Mouse (Mus musculus) lung, embryonic 16.5 days (tissue): Measurements from ENCODE around the gene Add3. TPM values are rescaled to one million over a fixed set of nuclear protein-coding genes. Genes with fewer than 3 reads are reported as not detected.
"Not testable (repeated sequence)": the region's sequence is repeated elsewhere in the genome, so short reads cannot be mapped to it uniquely, and the experiment has no call there.

Experiments used
- ATAC-seq: fragments of 200-750 bp; cut with Nextera tagmentation; 2 replicates; pipeline ENCODE4 v1.8.0; 2017; ENCODE audit warnings: low read depth, mild to moderate bottlenecking, moderate library complexity
- H3K27ac ChIP-seq: fragments of 300-500 bp; sonication (generic); 2 replicates; pipeline ENCODE4 v1.5.1; 2014; ENCODE audit warnings: mild to moderate bottlenecking, control low read depth, low read length
- H3K27me3 ChIP-seq: fragments of 300-500 bp; sonication (generic); 2 replicates; pipeline ENCODE4 v1.6.1; 2014; ENCODE audit warnings: low read depth, low read length, mixed read lengths; ENCODE audit not compliant: control insufficient read depth, insufficient read depth
- H3K36me3 ChIP-seq: fragments of 300-500 bp; sonication (generic); 2 replicates; pipeline ENCODE4 v1.6.1; 2014; ENCODE audit warnings: low read length; ENCODE audit not compliant: control insufficient read depth, insufficient read depth
- H3K4me1 ChIP-seq: fragments of 300-500 bp; sonication (generic); replicated peaks from 2 replicates; pipeline ENCODE4 v1.6.1; 2014; ENCODE audit warnings: low read length, mixed read lengths; ENCODE audit not compliant: control insufficient read depth, insufficient read depth
- H3K4me2 ChIP-seq: fragments of 300-500 bp; sonication (generic); 2 replicates; pipeline ENCODE4 v1.6.1; 2014; ENCODE audit warnings: low read depth, low read length, control low read depth
- H3K4me3 ChIP-seq: fragments of 300-500 bp; sonication (generic); 2 replicates; pipeline ENCODE4 v1.5.1; 2014; ENCODE audit warnings: mild to moderate bottlenecking, low read length, control low read depth
- H3K9ac ChIP-seq: fragments of 300-500 bp; sonication (generic); 2 replicates; pipeline ENCODE4 v1.6.1; 2014; ENCODE audit warnings: low read length, control low read depth
- H3K9me3 ChIP-seq: fragments of 300-500 bp; sonication (generic); 2 replicates; pipeline ENCODE4 v1.6.1; 2016; ENCODE audit warnings: low read length; ENCODE audit not compliant: control insufficient read depth
- WGBS: fragments of 180-500 bp; shearing (Covaris S2); extraction: QIAGEN DNeasy Blood & Tissue Kit; methylation state at CpG from one replicate; pipeline ENCODE4 v1.1.7; 2014; 5-methylcytosine and 5-hydroxymethylcytosine counted together
- polyA plus RNA-seq: library from polyadenylated mRNA; unstranded; fragments of >200 nt; fragmentation: Nextera tagmentation; extraction: Ambion mirVana; gene quantifications from 2 replicates; pipeline ENCODE4 v1.2.1, GENCODE M21; 2015

Add3 gene
- polyA plus RNA-seq, 1 experiment from 2014 or later = 101 TPM

DNA sequence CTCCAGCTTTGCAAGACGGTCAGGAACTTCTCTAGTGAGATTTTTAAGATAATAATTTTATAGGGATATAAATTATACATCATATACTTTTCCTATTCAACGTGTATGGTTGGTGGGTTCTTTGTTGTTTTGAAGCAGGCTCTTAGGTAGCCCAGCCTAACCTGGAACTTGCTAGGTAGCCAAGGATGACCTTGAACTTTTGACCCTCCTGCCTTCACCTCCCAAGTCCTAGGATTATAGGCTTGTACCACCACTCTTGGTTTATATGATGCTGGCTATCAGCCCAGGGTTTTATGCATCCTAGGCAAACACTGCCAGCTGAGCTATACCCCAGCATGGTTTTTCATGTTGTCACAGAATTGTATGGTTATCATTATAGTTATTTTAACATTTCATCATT, 70.0 kb downstream of the Add3 start:
- no peak overlapping the region for H3K4me2 ChIP-seq
- H3K4me1 ChIP-seq = peaks cover 6% of the 10 kb centered on the region; the same call in 1 of the 2 replicates
- ATAC-seq = no peak
- H3K9ac ChIP-seq = no peak overlapping the region
- no peaks in the 10 kb centered on the region for H3K36me3 ChIP-seq
- H3K27me3 ChIP-seq = no peaks in the 10 kb centered on the region
- no peaks in the 10 kb centered on the region for H3K9me3 ChIP-seq
- H3K27ac ChIP-seq = no peak overlapping the region
- H3K4me3 ChIP-seq = no peak overlapping the region
- WGBS = 53% methylated on average over 2 of the region's 2 CpGs

DNA sequence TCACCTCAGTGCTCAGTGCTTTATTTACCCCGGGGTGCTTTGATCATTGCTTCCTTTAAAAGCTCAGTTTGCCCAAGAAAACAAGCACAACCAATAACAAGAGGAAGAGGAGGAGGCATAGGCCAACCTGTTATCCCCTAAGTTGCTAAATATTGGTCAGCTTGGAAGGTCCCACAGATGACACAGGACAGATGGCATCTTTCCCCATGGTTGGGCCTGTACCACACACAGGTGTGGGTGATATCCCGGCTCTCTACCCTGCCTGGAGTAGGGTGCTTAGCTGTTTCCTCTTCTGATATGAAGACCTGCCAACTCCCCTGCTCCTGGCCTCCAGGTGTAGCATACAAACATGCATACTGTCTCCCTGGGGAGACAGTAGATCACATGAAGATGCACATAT, 75.1 kb downstream of the Add3 start:
- no peak overlapping the region for H3K9ac ChIP-seq
- no peak overlapping the region for H3K4me2 ChIP-seq
- no peak overlapping the region for H3K4me3 ChIP-seq
- no peaks in the 10 kb centered on the region for H3K9me3 ChIP-seq
- 78% methylated on average over 2 of the region's 2 CpGs for WGBS
- no peak overlapping the region for H3K27ac ChIP-seq
- peaks cover 6% of the 10 kb centered on the region; the same call in 1 of the 2 replicates for H3K4me1 ChIP-seq
- no peaks in the 10 kb centered on the region for H3K27me3 ChIP-seq
- ATAC-seq = no peak
- peaks cover 7% of the 10 kb centered on the region for H3K36me3 ChIP-seq

DNA sequence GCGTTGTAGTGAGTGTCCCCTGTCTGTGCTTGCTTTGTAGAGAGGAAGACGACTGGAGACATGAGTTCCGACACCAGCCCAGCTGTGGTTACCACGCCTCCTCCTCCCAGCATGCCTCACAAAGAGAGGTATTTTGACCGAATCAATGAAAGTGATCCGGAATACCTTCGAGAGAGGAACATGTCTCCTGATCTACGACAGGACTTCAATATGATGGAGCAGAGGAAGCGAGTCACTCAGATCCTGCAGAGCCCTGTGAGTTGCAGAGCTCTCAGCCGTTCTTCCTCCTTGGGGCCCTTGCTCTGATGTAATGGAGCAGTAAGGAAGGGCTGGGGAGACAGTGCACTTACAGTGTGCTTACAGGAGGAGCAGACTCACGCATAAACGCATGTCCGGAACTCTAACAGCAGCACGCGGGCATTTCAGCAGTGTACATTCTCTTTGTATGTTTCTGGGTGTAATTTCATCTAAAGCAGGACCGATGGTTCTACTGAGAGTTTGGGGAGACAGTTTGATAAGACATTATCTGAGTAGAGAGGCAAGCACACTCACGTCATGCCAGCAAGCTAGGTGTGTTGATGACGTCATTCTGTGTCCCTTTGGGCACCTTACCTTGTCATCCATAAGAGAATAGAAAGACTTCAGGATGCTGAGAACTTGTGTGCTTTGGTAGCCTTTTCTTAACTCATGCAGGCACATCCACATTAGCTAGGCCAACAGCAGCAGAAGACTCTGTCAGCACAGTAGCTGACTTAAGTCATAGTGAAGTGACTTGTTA, 76.7 kb downstream of the Add3 start:
- no peak overlapping the region for H3K4me3 ChIP-seq
- 81% methylated on average over 18 of the region's 18 CpGs for WGBS
- H3K36me3 ChIP-seq = peaks cover 9% of the 10 kb centered on the region
- H3K4me1 ChIP-seq = peaks cover 4% of the 10 kb centered on the region; the same call in 1 of the 2 replicates
- no peak overlapping the region for H3K9ac ChIP-seq
- ATAC-seq = no peak
- H3K27ac ChIP-seq = no peak overlapping the region
- no peaks in the 10 kb centered on the region for H3K27me3 ChIP-seq
- H3K9me3 ChIP-seq = no peaks in the 10 kb centered on the region
- no peak overlapping the region for H3K4me2 ChIP-seq

DNA sequence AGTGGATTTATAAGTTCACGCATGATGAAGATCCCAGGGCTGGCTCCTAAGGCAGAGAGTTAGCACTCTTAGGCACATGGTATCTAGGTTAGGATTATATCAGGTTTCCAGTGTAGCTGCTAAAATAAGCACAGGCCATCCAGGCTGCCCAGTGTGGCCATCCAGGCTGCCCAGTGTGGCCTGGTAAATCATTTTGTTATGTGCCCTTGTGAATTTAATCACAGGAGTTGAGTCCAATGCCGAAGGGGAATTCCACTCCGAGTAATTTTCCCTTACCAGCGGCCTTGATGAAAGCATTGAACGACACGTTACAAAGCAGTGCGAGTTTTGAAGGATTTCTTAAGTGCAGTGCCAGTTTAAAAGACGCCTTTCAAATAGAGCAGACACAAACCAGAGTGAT, 77.6 kb downstream of the Add3 start:
- WGBS = 78% methylated on average over 8 of the region's 8 CpGs
- Histone ChIP-seq H3K9me3 (no peaks in the 10 kb centered on the region), H3K27me3 (no peaks in the 10 kb centered on the region), H3K4me3 (no peak overlapping the region), H3K4me1 (no peaks in the 10 kb centered on the region), H3K4me2 (no peak overlapping the region), H3K27ac (no peak overlapping the region), H3K36me3 (peaks cover 9% of the 10 kb centered on the region), H3K9ac (no peak overlapping the region)
- ATAC-seq = no peak

DNA sequence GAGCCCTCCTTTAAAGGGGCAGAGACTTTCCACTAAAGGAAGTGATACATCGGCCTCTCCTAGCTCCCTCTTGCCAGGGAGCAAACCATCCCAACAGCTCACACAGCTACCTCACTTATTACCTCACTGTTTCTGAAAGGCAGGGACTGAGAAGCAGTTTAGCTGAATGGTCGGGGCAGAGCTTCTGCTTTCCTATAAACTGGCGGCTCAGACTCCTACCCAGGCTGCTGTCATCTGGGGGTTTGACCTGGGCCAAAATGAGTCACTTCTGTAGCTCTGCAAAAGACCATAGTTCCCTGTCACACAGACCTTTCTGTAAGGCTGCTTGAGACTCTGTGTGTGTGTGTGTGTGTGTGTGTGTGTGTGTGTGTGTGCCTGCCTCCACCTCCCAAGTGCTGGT, 79.1 kb downstream of the Add3 start:
- Histone ChIP-seq H3K9ac (no peak overlapping the region), H3K4me2 (no peak overlapping the region), H3K4me1 (no peaks in the 10 kb centered on the region), H3K27me3 (no peaks in the 10 kb centered on the region), H3K36me3 (peaks cover 9% of the 10 kb centered on the region), H3K9me3 (no peaks in the 10 kb centered on the region), H3K4me3 (no peak overlapping the region), H3K27ac (no peak overlapping the region)
- ATAC-seq = no peak
- 68% methylated on average over 3 of the region's 3 CpGs for WGBS

DNA sequence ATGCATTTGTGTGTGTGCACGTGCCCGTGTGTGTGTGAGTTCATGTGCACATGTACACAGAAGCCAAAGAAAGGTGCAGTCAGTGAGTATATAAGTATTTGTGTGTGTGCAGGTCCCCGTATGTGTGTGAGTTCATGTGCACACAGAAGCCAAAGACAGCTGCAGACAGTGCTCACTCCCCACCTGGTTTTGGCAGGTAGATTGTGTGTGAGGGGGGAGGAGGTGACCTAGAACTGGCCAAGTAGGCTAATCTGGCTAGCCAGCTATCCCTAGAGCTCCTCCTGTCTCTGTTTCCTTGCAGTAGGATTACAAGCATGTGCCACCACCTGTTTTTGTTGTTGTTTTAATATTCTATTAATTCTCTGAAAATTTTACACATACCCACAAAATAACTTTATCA, 80.9 kb downstream of the Add3 start:
- Histone ChIP-seq H3K4me3 (no peak overlapping the region), H3K9me3 (no peaks in the 10 kb centered on the region), H3K27ac (no peak overlapping the region), H3K4me2 (no peak overlapping the region), H3K27me3 (no peaks in the 10 kb centered on the region), H3K36me3 (peaks cover 9% of the 10 kb centered on the region), H3K4me1 (no peaks in the 10 kb centered on the region), H3K9ac (no peak overlapping the region)
- no peak for ATAC-seq
- WGBS = 89% methylated on average over 3 of the region's 3 CpGs

DNA sequence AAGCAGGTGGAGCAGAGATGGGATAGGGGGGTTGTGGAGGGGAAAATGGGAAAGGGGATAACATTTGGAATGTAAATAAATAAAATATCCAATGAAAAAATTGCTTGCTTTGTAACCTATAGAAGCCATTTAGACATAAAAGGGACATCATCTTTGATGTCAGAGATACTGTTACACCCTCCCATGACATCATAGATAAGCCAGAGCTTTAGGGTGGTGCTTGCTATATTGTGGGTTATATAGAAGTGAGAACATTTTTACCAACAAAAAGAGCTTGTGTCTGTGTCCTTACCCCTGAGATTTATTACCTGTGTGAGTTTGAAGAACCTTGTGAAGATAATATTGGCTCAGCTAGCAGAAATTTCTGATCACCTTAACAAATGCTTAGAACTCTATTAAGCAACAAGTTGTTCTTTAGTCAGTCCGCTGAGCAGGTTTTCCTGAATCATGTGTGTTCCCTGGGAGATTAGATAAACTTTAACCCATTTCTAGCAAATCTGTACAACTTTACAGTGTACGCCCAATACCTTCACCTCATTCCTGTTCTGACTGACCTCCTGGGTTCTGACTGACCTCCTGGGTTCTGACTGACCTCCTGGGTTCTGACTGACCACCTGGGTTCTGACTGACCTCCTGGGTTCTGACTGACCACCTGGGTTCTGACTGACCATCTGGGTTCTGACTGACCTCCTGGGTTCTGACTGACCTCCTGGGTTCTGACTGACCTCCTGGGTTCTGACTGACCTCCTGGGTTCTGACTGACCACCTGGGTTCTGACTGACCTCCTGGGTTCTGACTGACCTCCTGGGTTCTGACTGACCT, 85.2 kb downstream of the Add3 start:
- H3K4me1 ChIP-seq, H3K27me3 ChIP-seq, H3K4me3 ChIP-seq, H3K9me3 ChIP-seq, ATAC-seq, H3K27ac ChIP-seq, H3K4me2 ChIP-seq, H3K9ac ChIP-seq: not testable (repeated sequence)
- H3K36me3 ChIP-seq = peaks cover 15% of the 10 kb centered on the region
- WGBS = 67% methylated on average over 2 of the region's 2 CpGs

DNA sequence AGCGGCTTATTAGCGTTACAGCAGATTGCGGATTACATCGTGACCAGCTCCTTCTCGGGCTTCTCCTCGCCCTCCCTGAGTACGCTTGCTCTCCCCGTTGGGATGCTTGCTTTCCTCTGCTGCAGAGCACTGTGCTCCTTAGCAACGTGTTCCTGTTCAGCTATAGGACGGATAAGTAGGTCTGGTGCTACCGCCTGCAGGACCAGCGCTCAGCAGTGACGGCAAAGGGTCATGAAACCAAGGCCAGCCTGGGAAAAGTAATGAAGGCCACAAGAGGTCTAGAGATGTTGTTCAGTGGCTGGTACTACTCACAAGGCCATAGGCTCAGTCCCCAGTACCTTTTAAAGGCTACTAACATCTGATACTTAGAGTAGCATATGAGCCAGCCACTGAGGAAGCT, 86.4 kb downstream of the Add3 start:
- 74% methylated on average over 13 of the region's 13 CpGs for WGBS
- no peak overlapping the region for H3K27ac ChIP-seq

DNA sequence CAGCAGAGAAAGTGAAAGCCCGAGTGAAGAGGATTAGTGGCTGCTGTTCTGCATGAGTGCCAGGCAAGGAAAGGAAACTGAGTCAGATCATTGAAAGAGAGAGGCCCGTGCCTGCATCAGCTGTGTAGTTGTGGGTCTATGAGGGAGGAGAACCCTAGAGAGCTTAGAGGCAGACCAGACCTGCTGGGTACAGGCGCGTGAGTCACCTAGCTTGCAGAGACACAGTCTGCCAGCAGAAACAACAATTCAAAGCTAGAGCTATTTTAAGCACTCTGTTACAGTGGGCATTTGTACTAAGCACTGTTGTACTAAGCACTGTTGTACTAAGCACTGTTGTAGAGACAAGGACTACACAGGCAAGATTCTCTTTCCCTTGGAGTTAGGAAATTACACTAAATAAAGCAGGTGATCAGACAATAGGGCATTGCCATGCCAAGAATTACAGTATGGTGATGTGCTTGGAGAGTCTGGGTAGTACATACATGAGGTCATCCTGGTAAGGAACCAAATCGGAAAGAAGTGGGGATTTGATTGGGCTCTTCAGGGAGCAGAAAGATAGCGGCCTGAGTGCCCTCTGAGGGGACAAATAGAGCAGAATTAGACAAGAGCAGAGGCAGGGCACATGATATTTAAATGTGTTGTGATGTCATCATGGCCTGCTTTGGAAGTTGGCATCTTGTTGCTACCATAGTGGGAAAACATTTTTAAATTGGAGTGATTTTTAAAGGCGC, 88.0 kb downstream of the Add3 start:
- no peaks in the 10 kb centered on the region for H3K4me1 ChIP-seq
- H3K27me3 ChIP-seq = no peaks in the 10 kb centered on the region
- 88% methylated on average over 7 of the region's 7 CpGs for WGBS
- H3K4me2 ChIP-seq = no peak overlapping the region
- H3K27ac ChIP-seq = no peak overlapping the region
- no peak overlapping the region for H3K4me3 ChIP-seq
- peaks cover 25% of the 10 kb centered on the region for H3K36me3 ChIP-seq
- no peak for ATAC-seq
- H3K9ac ChIP-seq = no peak overlapping the region
- no peaks in the 10 kb centered on the region for H3K9me3 ChIP-seq

More for the DNA sequence above, 86.4 kb downstream of the Add3 start:
- no peaks in the 10 kb centered on the region for H3K27me3 ChIP-seq
- no peaks in the 10 kb centered on the region for H3K4me1 ChIP-seq
- H3K4me2 ChIP-seq = no peak overlapping the region
- no peak overlapping the region for H3K4me3 ChIP-seq
- no peak for ATAC-seq
- H3K9me3 ChIP-seq = no peaks in the 10 kb centered on the region
- no peak overlapping the region for H3K9ac ChIP-seq
- H3K36me3 ChIP-seq = peaks cover 19% of the 10 kb centered on the region
